Mouse (Mus musculus): ENCODE measurements around the gene Atxn7l1. TPM values are rescaled to one million over a fixed set of nuclear protein-coding genes. Genes with fewer than 3 reads are reported as not detected.

Gene Atxn7l1
- total RNA-seq, 2 experiments from 2014 or later = 56.3 to 64.5 TPM

- DNase-seq = no peak
These were observed 35.7 kb downstream of the Atxn7l1 start for GRCm38 (mm10) chr12:33183138-33183627.

- DNase-seq = no peak
These were observed 36.6 kb downstream of the Atxn7l1 start for GRCm38 (mm10) chr12:33184137-33184536.

- no peak for DNase-seq
These were observed 37.6 kb downstream of the Atxn7l1 start for GRCm38 (mm10) chr12:33185046-33185445.

- no peak for DNase-seq
These were observed 38.8 kb downstream of the Atxn7l1 start for GRCm38 (mm10) chr12:33186331-33186730.

GRCm38 (mm10) chr12:33190133-33190532 lies 42.6 kb downstream of the Atxn7l1 start:
- no peak for DNase-seq

- no peak for DNase-seq
These were observed 43.1 kb downstream of the Atxn7l1 start for GRCm38 (mm10) chr12:33190633-33191032.

GRCm38 (mm10) chr12:33193408-33193901 lies 46.0 kb downstream of the Atxn7l1 start:
- DNase-seq = no peak

- DNase-seq = no peak
These were observed 47.7 kb downstream of the Atxn7l1 start for GRCm38 (mm10) chr12:33195175-33195574.

GRCm38 (mm10) chr12:33197287-33197686 lies 49.8 kb downstream of the Atxn7l1 start:
- DNase-seq = no peak

GRCm38 (mm10) chr12:33197746-33198145 lies 50.3 kb downstream of the Atxn7l1 start:
- no peak for DNase-seq

- DNase-seq = no peak
These were observed 53.6 kb downstream of the Atxn7l1 start for GRCm38 (mm10) chr12:33201068-33201467.

- no peak for DNase-seq
These were observed 54.2 kb downstream of the Atxn7l1 start for GRCm38 (mm10) chr12:33201491-33202210.

GRCm38 (mm10) chr12:33205255-33205654 lies 57.8 kb downstream of the Atxn7l1 start:
- DNase-seq = no peak

GRCm38 (mm10) chr12:33206300-33206699 lies 58.8 kb downstream of the Atxn7l1 start:
- no peak for DNase-seq

- no peak for DNase-seq
These were observed 63.4 kb downstream of the Atxn7l1 start for GRCm38 (mm10) chr12:33210856-33211255.

- DNase-seq = no peak
These were observed 70.8 kb downstream of the Atxn7l1 start for GRCm38 (mm10) chr12:33218215-33218859.

GRCm38 (mm10) chr12:33219436-33219835 lies 71.9 kb downstream of the Atxn7l1 start:
- no peak for DNase-seq

- DNase-seq = no peak
These were observed 72.6 kb downstream of the Atxn7l1 start for GRCm38 (mm10) chr12:33220081-33220480.

GRCm38 (mm10) chr12:33220509-33221051 lies 73.1 kb downstream of the Atxn7l1 start:
- peak in 1 of 2 experiments; percentile 36 for DNase-seq

GRCm38 (mm10) chr12:33222187-33222586 lies 74.7 kb downstream of the Atxn7l1 start:
- DNase-seq = no peak

- DNase-seq = peak; percentile 66 to 68
These were observed 77.6 kb downstream of the Atxn7l1 start for GRCm38 (mm10) chr12:33225117-33225541.

- DNase-seq = no peak
These were observed 78.5 kb downstream of the Atxn7l1 start for GRCm38 (mm10) chr12:33225978-33226377.

GRCm38 (mm10) chr12:33226596-33226995 lies 79.1 kb downstream of the Atxn7l1 start:
- DNase-seq = no peak
